Mouse (Mus musculus) CH12.LX (cell line): ENCODE measurements at regions not wholly inside any gene's neighbourhood (a gene's known extent, or its start where the extent isn't known, plus 50 kb on each side); places are given as distances from the start of the nearest gene placed in this dataset.

ENCODE experiments used
- DNase-seq: peaks from one replicate; pipeline ENCODE4 v3.0.0-alpha.2; 2013; ENCODE audit errors: extremely low read depth
- H3K27ac ChIP-seq: 2 replicates; pipeline ENCODE4 v1.5.1; 2012; ENCODE audit warnings: low read depth, mild to moderate bottlenecking, control low read depth, moderate library complexity; ENCODE audit not compliant: insufficient read depth
- H3K27me3 ChIP-seq: replicated peaks from 2 replicates; pipeline ENCODE3; 2012; ENCODE audit warnings: inconsistent platforms
- H3K36me3 ChIP-seq, 2 experiments: replicated peaks in 1 of 2; 2 replicates each; pipeline versions ENCODE3 to v1.6.1; 2012; ENCODE audit warnings: inconsistent platforms in 1 of 2, low read length in 1 of 2, mild to moderate bottlenecking in 1 of 2, mixed read lengths in 1 of 2, moderate library complexity in 1 of 2; ENCODE audit not compliant: control insufficient read depth in 1 of 2, insufficient read depth in 1 of 2
- H3K4me1 ChIP-seq, 2 experiments: 2 replicates each; pipeline ENCODE4 v1.6.1; 2012; ENCODE audit warnings: inconsistent platforms in 1 of 2, moderate library complexity in 1 of 2; ENCODE audit not compliant: insufficient read depth in 2 of 2, control insufficient read depth in 1 of 2
- H3K4me2 ChIP-seq: 2 replicates; pipeline ENCODE4 v1.6.1; 2012; ENCODE audit warnings: low read depth, mild to moderate bottlenecking, control low read depth; ENCODE audit not compliant: poor library complexity, insufficient read depth, severe bottlenecking
- H3K4me3 ChIP-seq, 3 experiments: fragments of 150-350 bp in 1 of 3; sonication (generic) in 1 of 3; replicated peaks in 1 of 3; 2 replicates each; pipeline versions ENCODE3 to v1.5.1; 2011 to 2012; ENCODE audit warnings: low read depth in 2 of 3, low read length in 2 of 3, mild to moderate bottlenecking in 2 of 3, moderate library complexity in 2 of 3, control low read depth in 1 of 3, improper control_type of control experiment in 1 of 3, inconsistent platforms in 1 of 3, mixed read lengths in 1 of 3; ENCODE audit not compliant: poor library complexity in 1 of 3
- H3K79me2 ChIP-seq: replicated peaks from 2 replicates; pipeline ENCODE4 v1.6.1; 2012; ENCODE audit warnings: mild to moderate bottlenecking, moderate library complexity; ENCODE audit not compliant: control insufficient read depth, poor library complexity, insufficient read depth, severe bottlenecking; ENCODE audit errors: extremely low read depth
- H3K9ac ChIP-seq: 2 replicates; pipeline ENCODE4 v1.6.1; 2012; ENCODE audit warnings: low read depth, mild to moderate bottlenecking, control low read depth, moderate library complexity; ENCODE audit not compliant: insufficient read depth
- H3K9me3 ChIP-seq: replicated peaks from 2 replicates; pipeline ENCODE3; 2012; ENCODE audit warnings: low read length, inconsistent platforms, mixed read lengths
- CHD1 ChIP-seq: IDR thresholded peaks from 2 replicates; pipeline ENCODE4 v1.6.1; 2012; ENCODE audit warnings: low read depth, low read length, improper control_type of control experiment, inconsistent platforms
- CTCF ChIP-seq, 2 experiments: IDR thresholded peaks in 1 of 2; conservative IDR thresholded peaks in 1 of 2; 2 replicates each; pipeline ENCODE4 v1.5.1; 2011 to 2012; ENCODE audit warnings: low read depth in 2 of 2, low read length in 2 of 2, improper control_type of control experiment in 1 of 2, inconsistent platforms in 1 of 2, mild to moderate bottlenecking in 1 of 2, moderate library complexity in 1 of 2
- EP300 ChIP-seq: IDR thresholded peaks from 2 replicates; pipeline ENCODE4 v1.6.1; 2011; ENCODE audit warnings: low read length, improper control_type of control experiment
- HCFC1 ChIP-seq: IDR thresholded peaks from 2 replicates; pipeline ENCODE4 v1.6.1; 2012; ENCODE audit warnings: low read depth, mild to moderate bottlenecking, inconsistent platforms, low read length, improper control_type of control experiment
- JUN ChIP-seq: IDR thresholded peaks from 2 replicates; pipeline ENCODE4 v1.6.1; 2011; ENCODE audit warnings: low read depth, mild to moderate bottlenecking, low read length, improper control_type of control experiment, moderate library complexity; ENCODE audit not compliant: insufficient read depth
- MAFK ChIP-seq: IDR thresholded peaks from 2 replicates; pipeline ENCODE4 v1.6.1; 2011; ENCODE audit warnings: low read length, improper control_type of control experiment; ENCODE audit not compliant: insufficient replicate concordance
- MAX ChIP-seq: IDR thresholded peaks from 2 replicates; pipeline ENCODE4 v1.6.1; 2011; ENCODE audit warnings: low read length, improper control_type of control experiment
- MYC ChIP-seq: IDR thresholded peaks from 2 replicates; pipeline ENCODE4 v1.6.1; 2011; ENCODE audit warnings: low read depth, mild to moderate bottlenecking, improper control_type of control experiment, low read length
- NELFE ChIP-seq: IDR thresholded peaks from 2 replicates; pipeline ENCODE4 v1.6.1; 2011; ENCODE audit warnings: low read depth, low read length, improper control_type of control experiment
- NRF1 ChIP-seq: IDR thresholded peaks from 2 replicates; pipeline ENCODE4 v1.6.1; 2014; ENCODE audit warnings: low read depth, mild to moderate bottlenecking, inconsistent platforms, low read length, improper control_type of control experiment, moderate library complexity
- SIN3A ChIP-seq: IDR thresholded peaks from 2 replicates; pipeline ENCODE4 v1.6.1; 2012; ENCODE audit warnings: low read length, improper control_type of control experiment, inconsistent platforms
- SMC3 ChIP-seq: IDR thresholded peaks from 2 replicates; pipeline ENCODE4 v1.6.1; 2011; ENCODE audit warnings: low read depth, low read length, improper control_type of control experiment
- TBP ChIP-seq: conservative IDR thresholded peaks from 2 replicates; pipeline ENCODE4 v1.6.1; 2011; ENCODE audit warnings: low read depth, low read length, improper control_type of control experiment
- UBTF ChIP-seq: IDR thresholded peaks from 2 replicates; pipeline ENCODE4 v1.6.1; 2012; ENCODE audit warnings: low read depth, mild to moderate bottlenecking, inconsistent platforms, low read length, improper control_type of control experiment, moderate library complexity
- USF2 ChIP-seq: conservative IDR thresholded peaks from 2 replicates; pipeline ENCODE4 v1.6.1; 2011; ENCODE audit warnings: low read depth, low read length, improper control_type of control experiment
- ZC3H11A ChIP-seq: IDR thresholded peaks from 2 replicates; pipeline ENCODE4 v1.6.1; 2012; ENCODE audit warnings: low read depth, mild to moderate bottlenecking, inconsistent platforms, low read length, improper control_type of control experiment
- ZKSCAN1 ChIP-seq: IDR thresholded peaks from 2 replicates; pipeline ENCODE4 v1.6.1; 2012; ENCODE audit warnings: low read depth, inconsistent platforms, low read length, improper control_type of control experiment, borderline replicate concordance
- ZNF384 ChIP-seq: IDR thresholded peaks from 2 replicates; pipeline ENCODE4 v1.6.1; 2012; ENCODE audit warnings: low read depth, low read length, improper control_type of control experiment, inconsistent platforms
- dilution Hi-C: fragments of 300-500 bp; cut with MboI; formaldehyde crosslinking; loops from 2 replicates; pipeline ENCODE4 v1.14.3; 2020; ENCODE audit warnings: low sequenced_read_pairs; ENCODE audit not compliant: extremely low pct_unique_long_range_greater_than_20kb, extremely low pct_ligation_motif_present
- in situ Hi-C: fragments of 300-500 bp; cut with MboI; formaldehyde crosslinking; loops from 3 replicates; pipeline ENCODE4 v1.14.3; 2019; ENCODE audit warnings: low sequenced_read_pairs, low pct_ligation_motif_present, low pct_unique_long_range_greater_than_20kb, mixed read lengths

- Histone ChIP-seq H3K27me3 (no peaks in the 10 kb centered on the region), H3K27ac (no peak overlapping the region), H3K4me2 (no peak overlapping the region), H3K4me3 (no peak overlapping the region), H3K4me1 (peaks cover 10 to 39% of the 10 kb centered on the region in 2 experiments), H3K79me2 (no peaks in the 10 kb centered on the region), H3K9ac (no peak overlapping the region), H3K9me3 (peaks cover under 1% of the 10 kb centered on the region), H3K36me3 (no peaks in the 10 kb centered on the region)
- DNase-seq: no peak
- no peak for TF ChIP-seq CHD1
- no peak for TF ChIP-seq MYC
- TF ChIP-seq NELFE: no peak
- no peak for TF ChIP-seq SMC3
- no peak for TF ChIP-seq ZC3H11A
- no peak for TF ChIP-seq HCFC1
- TF ChIP-seq SIN3A: no peak
- no peak for TF ChIP-seq NRF1
- TF ChIP-seq UBTF: no peak
- no peak for TF ChIP-seq EP300
- no peak for TF ChIP-seq ZNF384
- TF ChIP-seq JUN: no peak
- no peak for TF ChIP-seq ZKSCAN1
- no peak for TF ChIP-seq USF2
- TF ChIP-seq MAX: no peak
- TF ChIP-seq TBP: no peak
- dilution Hi-C loops (no loop called here), in situ Hi-C loops (no loop called here)
Measured at GRCm38 (mm10) chr10:66849681-66850080, 246.2 kb upstream of the Jmjd1c start.

DNA sequence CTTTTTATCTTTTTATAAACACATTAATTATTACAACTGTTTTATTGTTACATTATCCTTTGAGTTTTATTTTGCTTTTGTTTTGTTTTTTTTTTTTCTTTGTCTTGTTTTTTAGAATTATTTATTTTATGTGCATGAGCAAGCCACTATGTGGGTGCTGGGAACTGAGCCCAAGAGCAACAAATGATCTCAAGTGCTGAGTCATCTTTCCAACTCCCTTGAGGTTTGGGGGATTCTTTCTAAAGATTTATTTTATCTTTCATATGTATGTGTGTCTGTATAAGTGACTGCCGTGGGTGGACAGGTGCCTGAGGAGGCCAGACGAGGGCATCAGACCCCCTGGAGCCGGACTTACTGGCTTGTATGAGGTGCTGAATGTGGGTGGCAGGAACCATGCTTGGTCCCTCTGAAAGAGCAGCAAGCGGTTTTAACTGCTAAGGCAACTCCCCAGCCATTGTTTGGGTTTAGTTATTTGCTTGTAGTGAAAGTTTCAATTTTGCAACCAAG is 244.9 kb upstream of the Jmjd1c start:
- in situ Hi-C loops (no loop called here), dilution Hi-C loops (no loop called here)
- H3K27me3 ChIP-seq: no peaks in the 10 kb centered on the region
- H3K9ac ChIP-seq: no peak overlapping the region
- DNase-seq: no peak
- no peak overlapping the region for H3K4me2 ChIP-seq
- no peak for TF ChIP-seq CTCF (conservative IDR thresholded peaks at IDR 0.05 in 1 of 2, IDR thresholded peaks at IDR 0.05 in 1 of 2; ENCODE audit: low read depth in 2 of 2, low read length in 2 of 2)
- 0 out of 2 replicates have a peak, but pooled peaks have one; percentile 52 for TF ChIP-seq MAFK
- peaks cover 6% of the 10 kb centered on the region for H3K9me3 ChIP-seq
- H3K27ac ChIP-seq: no peak overlapping the region
- no peaks in the 10 kb centered on the region for H3K36me3 ChIP-seq
- H3K4me1 ChIP-seq: peaks cover 10 to 36% of the 10 kb centered on the region in 2 experiments
- H3K79me2 ChIP-seq: no peaks in the 10 kb centered on the region
- H3K4me3 ChIP-seq: no peak overlapping the region
